Mouse (Mus musculus): ENCODE data around the gene Tubgcp2. TPM values are rescaled to one million over a fixed set of nuclear protein-coding genes. Genes with fewer than 3 reads are reported as not detected.

The Tubgcp2 gene
- polyA plus RNA-seq, 1 experiment from 2014 or later = 55.3 TPM

GRCm38 (mm10) chr7:139998691-139999350 lies 37.6 kb downstream of the Tubgcp2 start:
- no peak overlapping the region for H3K4me3 ChIP-seq (replicated peaks)
- H3K9ac ChIP-seq = no peak overlapping the region
- no peak for ATAC-seq (ENCODE audit: insufficient number of reproducible peaks, low FRiP score, low TSS enrichment, low read depth)
- H3K9me3 ChIP-seq (replicated peaks) = no peaks in the 10 kb centered on the region
- H3K4me1 ChIP-seq = peaks cover 13% of the 10 kb centered on the region
- 92% methylated on average over 13 of the region's 13 CpGs for WGBS
- H3K4me2 ChIP-seq (replicated peaks) = no peak overlapping the region
- H3K27me3 ChIP-seq = no peaks in the 10 kb centered on the region
- peaks cover 72% of the 10 kb centered on the region for H3K36me3 ChIP-seq
- no peak overlapping the region for H3K27ac ChIP-seq (replicated peaks)

- Histone ChIP-seq H3K4me3 (replicated peaks) (no peak overlapping the region), H3K27ac (replicated peaks) (no peak overlapping the region), H3K9me3 (replicated peaks) (no peaks in the 10 kb centered on the region), H3K27me3 (no peaks in the 10 kb centered on the region), H3K9ac (no peak overlapping the region), H3K36me3 (peaks cover 40% of the 10 kb centered on the region), H3K4me1 (peaks cover 16% of the 10 kb centered on the region), H3K4me2 (replicated peaks) (no peak overlapping the region)
- 17% methylated on average over 3 of the region's 3 CpGs for WGBS
- no peak for ATAC-seq (ENCODE audit: insufficient number of reproducible peaks, low FRiP score, low TSS enrichment, low read depth)
Observed at GRCm38 (mm10) chr7:139994676-139995075, 41.8 kb downstream of the Tubgcp2 start.

GRCm38 (mm10) chr7:139994202-139994601 lies 42.3 kb downstream of the Tubgcp2 start:
- H3K27me3 ChIP-seq = no peaks in the 10 kb centered on the region
- no peak for ATAC-seq (ENCODE audit: insufficient number of reproducible peaks, low FRiP score, low TSS enrichment, low read depth)
- no peak overlapping the region for H3K9ac ChIP-seq
- H3K9me3 ChIP-seq (replicated peaks) = no peaks in the 10 kb centered on the region
- H3K4me2 ChIP-seq (replicated peaks) = no peak overlapping the region
- 62% methylated on average over 4 of the region's 4 CpGs for WGBS
- no peak overlapping the region for H3K27ac ChIP-seq (replicated peaks)
- H3K36me3 ChIP-seq = peaks cover 36% of the 10 kb centered on the region
- peaks cover 16% of the 10 kb centered on the region for H3K4me1 ChIP-seq
- no peak overlapping the region for H3K4me3 ChIP-seq (replicated peaks)

GRCm38 (mm10) chr7:139993532-139993931 lies 42.9 kb downstream of the Tubgcp2 start:
- Histone ChIP-seq H3K4me1 (peaks cover 16% of the 10 kb centered on the region), H3K4me3 (replicated peaks) (no peak overlapping the region), H3K36me3 (peaks cover 30% of the 10 kb centered on the region), H3K27ac (replicated peaks) (no peak overlapping the region), H3K27me3 (no peaks in the 10 kb centered on the region), H3K9ac (no peak overlapping the region), H3K4me2 (replicated peaks) (no peak overlapping the region), H3K9me3 (replicated peaks) (no peaks in the 10 kb centered on the region)
- 71% methylated on average over 6 of the region's 6 CpGs for WGBS
- no peak for ATAC-seq (ENCODE audit: insufficient number of reproducible peaks, low FRiP score, low TSS enrichment, low read depth)

GRCm38 (mm10) chr7:139992406-139992805 lies 44.1 kb downstream of the Tubgcp2 start, which contains the start of gene Adam8:
TSS of gene Adam8 (minus strand) at chr7:139992562.
- Histone ChIP-seq H3K4me2 (replicated peaks) (no peak within 1 kb of the TSS), H3K9ac (no peak within 1 kb of the TSS), H3K4me3 (replicated peaks) (no peak within 1 kb of the TSS), H3K27ac (replicated peaks) (no peak within 1 kb of the TSS), H3K9me3 (replicated peaks) (no peaks in the 10 kb centered on the region), H3K27me3 (no peaks in the 10 kb centered on the region), H3K4me1 (peaks cover 16% of the 10 kb centered on the region), H3K36me3 (peaks cover 19% of the 10 kb centered on the region)
- no peak for ATAC-seq (ENCODE audit: insufficient number of reproducible peaks, low FRiP score, low TSS enrichment, low read depth)
- WGBS = 34% methylated on average over 7 of the region's 7 CpGs

GRCm38 (mm10) chr7:139990864-139991394 lies 45.5 kb downstream of the Tubgcp2 start:
- H3K4me3 ChIP-seq (replicated peaks) = no peak overlapping the region
- peaks cover 13% of the 10 kb centered on the region for H3K4me1 ChIP-seq
- ATAC-seq (ENCODE audit: insufficient number of reproducible peaks, low FRiP score, low TSS enrichment, low read depth) = no peak
- no peak overlapping the region for H3K4me2 ChIP-seq (replicated peaks)
- H3K27me3 ChIP-seq = no peaks in the 10 kb centered on the region
- peaks cover 4% of the 10 kb centered on the region; the same call in 1 of the 2 replicates for H3K36me3 ChIP-seq
- H3K9ac ChIP-seq = no peak overlapping the region
- H3K9me3 ChIP-seq (replicated peaks) = no peaks in the 10 kb centered on the region
- WGBS = 66% methylated on average over 8 of the region's 8 CpGs
- no peak overlapping the region for H3K27ac ChIP-seq (replicated peaks)

GRCm38 (mm10) chr7:139988272-139988671 lies 48.2 kb downstream of the Tubgcp2 start:
- Histone ChIP-seq H3K36me3 (no peaks in the 10 kb centered on the region; the same call in 1 of the 2 replicates), H3K4me1 (no peaks in the 10 kb centered on the region), H3K27ac (replicated peaks) (no peak overlapping the region), H3K9ac (no peak overlapping the region), H3K4me2 (replicated peaks) (no peak overlapping the region), H3K9me3 (replicated peaks) (no peaks in the 10 kb centered on the region), H3K27me3 (no peaks in the 10 kb centered on the region), H3K4me3 (replicated peaks) (no peak overlapping the region)
- WGBS = 80% methylated on average over 9 of the region's 9 CpGs
- ATAC-seq (ENCODE audit: insufficient number of reproducible peaks, low FRiP score, low TSS enrichment, low read depth) = no peak

GRCm38 (mm10) chr7:139984505-139984904 lies 52.0 kb downstream of the Tubgcp2 start:
- no peaks in the 10 kb centered on the region for H3K9me3 ChIP-seq (replicated peaks)
- no peaks in the 10 kb centered on the region for H3K4me1 ChIP-seq
- H3K9ac ChIP-seq = no peak overlapping the region
- H3K4me2 ChIP-seq (replicated peaks) = no peak overlapping the region
- WGBS = 87% methylated on average over 11 of the region's 11 CpGs
- no peak for ATAC-seq (ENCODE audit: insufficient number of reproducible peaks, low FRiP score, low TSS enrichment, low read depth)
- no peaks in the 10 kb centered on the region for H3K27me3 ChIP-seq
- no peak overlapping the region for H3K4me3 ChIP-seq (replicated peaks)
- H3K27ac ChIP-seq (replicated peaks) = no peak overlapping the region
- H3K36me3 ChIP-seq = peaks cover 3% of the 10 kb centered on the region; the same call in 1 of the 2 replicates

GRCm38 (mm10) chr7:139982058-139982457 lies 54.4 kb downstream of the Tubgcp2 start:
- peaks cover 3% of the 10 kb centered on the region; the same call in 1 of the 2 replicates for H3K36me3 ChIP-seq
- no peak overlapping the region for H3K4me3 ChIP-seq (replicated peaks)
- no peaks in the 10 kb centered on the region for H3K9me3 ChIP-seq (replicated peaks)
- no peak overlapping the region for H3K9ac ChIP-seq
- H3K4me1 ChIP-seq = peaks cover 14% of the 10 kb centered on the region
- ATAC-seq (ENCODE audit: insufficient number of reproducible peaks, low FRiP score, low TSS enrichment, low read depth) = no peak
- no peak overlapping the region for H3K4me2 ChIP-seq (replicated peaks)
- WGBS = 82% methylated on average over 11 of the region's 11 CpGs
- no peaks in the 10 kb centered on the region for H3K27me3 ChIP-seq
- no peak overlapping the region for H3K27ac ChIP-seq (replicated peaks)

GRCm38 (mm10) chr7:139980778-139981177 lies 55.7 kb downstream of the Tubgcp2 start:
- Histone ChIP-seq H3K27me3 (no peaks in the 10 kb centered on the region), H3K9ac (no peak overlapping the region), H3K4me1 (peaks cover 14% of the 10 kb centered on the region), H3K4me3 (replicated peaks) (no peak overlapping the region), H3K36me3 (0 out of 2 replicates have a peak, but pooled peaks cover 3% of the 10 kb centered on the region), H3K27ac (replicated peaks) (no peak overlapping the region), H3K9me3 (replicated peaks) (no peaks in the 10 kb centered on the region), H3K4me2 (replicated peaks) (no peak overlapping the region)
- 54% methylated on average over 3 of the region's 3 CpGs for WGBS
- ATAC-seq (ENCODE audit: insufficient number of reproducible peaks, low FRiP score, low TSS enrichment, low read depth) = no peak

- H3K4me1 ChIP-seq = peaks cover 14% of the 10 kb centered on the region
- WGBS = 38% methylated on average over 13 of the region's 13 CpGs
- peak; percentile 16; the same call in 1 of the 2 replicates for ATAC-seq (ENCODE audit: insufficient number of reproducible peaks, low FRiP score, low TSS enrichment, low read depth)
- H3K4me2 ChIP-seq (replicated peaks) = peak overlapping the region; percentile 70
- 0 out of 2 replicates have a peak, but pooled peaks cover 3% of the 10 kb centered on the region for H3K36me3 ChIP-seq
- H3K27ac ChIP-seq (replicated peaks) = no peak overlapping the region
- H3K9ac ChIP-seq = peak overlapping the region; percentile 12; the same call in 1 of the 2 replicates
- no peaks in the 10 kb centered on the region for H3K9me3 ChIP-seq (replicated peaks)
- H3K4me3 ChIP-seq (replicated peaks) = peak overlapping the region; percentile 48
- H3K27me3 ChIP-seq = no peaks in the 10 kb centered on the region
Observed at GRCm38 (mm10) chr7:139979011-139979719, 57.3 kb downstream of the Tubgcp2 start.
